Mouse (Mus musculus) neural tube, embryonic 10.5 days (tissue): ENCODE measurements around the gene Auh.
A peak's percentile ranks its signal among the peaks of the same experiment; 100 is the strongest.

ENCODE experiments used
- DNase-seq: peaks from one replicate; pipeline ENCODE4 v3.0.0-alpha.2; 2017; ENCODE audit warnings: low spot score; ENCODE audit errors: extremely low spot score

The Auh gene

GRCm38 (mm10) chr13:52924457-52924856 lies 5.0 kb downstream of the Auh start:
- DNase-seq: no peak

- no peak for DNase-seq
These were observed 7.5 kb downstream of the Auh start for GRCm38 (mm10) chr13:52921966-52922365.

DNA sequence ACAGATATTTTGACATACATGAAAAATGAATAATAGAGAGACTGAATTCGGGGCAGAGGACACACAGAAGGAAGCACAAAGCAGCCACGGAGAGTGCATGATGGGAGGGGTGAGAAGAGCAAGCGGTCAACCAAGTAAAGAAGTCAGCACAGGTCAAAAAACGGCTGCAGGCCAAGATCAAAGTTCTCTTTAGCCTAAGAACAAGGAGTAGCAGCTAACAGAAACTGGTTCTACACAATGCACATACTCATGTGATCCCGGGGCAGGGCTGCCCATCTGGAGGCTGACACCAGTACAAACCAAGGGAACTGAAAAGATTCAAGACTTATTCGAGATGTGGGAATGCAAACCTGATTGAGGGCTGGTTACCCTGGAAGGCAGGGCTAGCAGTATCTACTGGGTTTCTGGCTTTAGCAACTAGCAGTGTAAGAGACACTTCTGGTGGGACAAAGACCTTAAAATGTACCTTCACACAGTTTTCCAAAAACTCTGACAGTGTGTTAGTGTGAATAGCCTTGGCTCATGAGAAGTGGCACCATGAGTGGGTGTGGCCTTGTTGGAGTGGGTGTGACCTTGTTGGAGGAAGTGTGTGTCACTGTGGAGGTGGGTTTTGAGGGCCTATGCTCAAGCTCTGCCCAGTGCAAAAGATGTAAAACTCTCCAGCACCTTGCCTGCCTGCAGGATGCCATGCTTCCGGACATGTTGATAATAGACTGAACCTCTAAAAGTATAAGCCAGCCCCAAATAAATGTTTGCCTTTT lies 8.2 kb downstream of the Auh start:
- DNase-seq: no peak

DNA sequence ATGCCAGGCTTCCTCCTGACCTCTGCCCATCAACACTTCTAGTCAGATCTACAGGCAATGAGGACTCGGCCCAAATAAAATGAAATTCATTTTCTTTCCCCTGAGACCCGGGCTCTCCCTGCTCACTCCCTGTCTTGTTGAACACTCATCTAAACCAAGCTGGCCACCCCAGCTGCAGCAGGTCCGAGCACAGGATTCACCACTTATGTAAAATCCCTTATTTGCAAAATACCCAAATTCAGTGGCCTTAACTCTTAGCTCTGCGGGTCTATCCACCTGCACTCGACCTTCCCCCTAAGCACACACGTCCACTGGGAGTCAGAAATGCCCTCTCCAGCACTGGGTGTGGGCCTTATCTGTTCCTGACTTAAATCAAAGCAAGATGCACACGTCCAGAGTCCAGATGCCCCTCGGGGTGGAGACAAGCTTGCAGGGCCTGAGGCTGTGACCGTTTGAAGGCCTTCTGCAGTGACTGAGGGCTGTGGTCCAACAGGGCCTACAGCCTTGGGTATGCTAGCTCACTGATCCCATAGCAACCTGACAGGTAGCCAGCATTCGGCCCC lies 9.6 kb downstream of the Auh start:
- no peak for DNase-seq

GRCm38 (mm10) chr13:52918333-52918732 lies 11.1 kb downstream of the Auh start:
- DNase-seq: no peak

DNA sequence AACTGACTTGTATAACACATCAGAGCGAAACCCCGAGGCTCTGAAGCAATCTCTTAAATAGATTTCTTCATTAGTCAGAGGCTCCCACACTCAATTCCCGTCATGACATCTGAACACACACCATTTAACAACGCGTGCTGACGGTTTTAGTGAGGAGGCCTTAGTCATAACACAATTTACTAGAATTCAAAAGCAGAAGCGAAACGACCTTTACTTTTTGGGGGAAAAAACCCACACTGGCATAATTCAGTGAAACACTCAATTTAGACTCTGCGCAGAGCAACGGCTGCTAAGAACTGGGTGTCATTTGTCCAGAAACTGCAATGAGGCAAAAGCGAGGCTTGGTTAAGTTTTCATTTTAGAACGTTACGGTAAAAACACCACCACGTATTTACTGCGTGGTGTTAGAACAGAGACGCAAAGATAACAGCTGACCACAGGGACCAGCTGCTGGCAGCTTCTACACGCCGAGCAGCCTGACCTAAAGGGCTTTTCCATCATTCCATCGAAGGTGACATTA lies 14.8 kb downstream of the Auh start:
- no peak for DNase-seq

GRCm38 (mm10) chr13:52913926-52914325 lies 15.6 kb downstream of the Auh start:
- no peak for DNase-seq

GRCm38 (mm10) chr13:52912495-52912894 lies 17.0 kb downstream of the Auh start:
- no peak for DNase-seq

- DNase-seq: no peak
These were observed 18.2 kb downstream of the Auh start for GRCm38 (mm10) chr13:52911259-52911658.

DNA sequence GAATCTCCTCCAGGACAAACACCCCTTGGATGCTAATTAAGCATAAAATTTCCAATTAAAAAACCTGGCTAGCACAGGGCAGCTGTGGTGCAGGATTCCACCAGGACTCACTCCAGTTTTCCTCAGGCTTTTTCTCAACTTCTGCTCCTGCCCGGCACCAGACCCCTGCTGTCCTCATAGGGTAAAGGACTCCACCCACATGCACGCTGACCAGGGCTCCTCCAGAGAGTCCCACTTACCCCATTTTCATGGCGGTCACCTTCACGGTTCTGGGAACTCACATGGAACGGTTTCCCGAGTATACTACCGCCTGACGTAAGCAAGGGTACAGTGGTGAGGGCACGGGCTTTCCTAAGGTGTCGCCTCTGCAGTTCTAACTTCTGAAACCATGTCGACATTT lies 23.2 kb downstream of the Auh start:
- no peak for DNase-seq

- DNase-seq: no peak
These were observed 25.3 kb downstream of the Auh start for GRCm38 (mm10) chr13:52904175-52904574.

- peak; percentile 49 for DNase-seq
These were observed 25.7 kb downstream of the Auh start for GRCm38 (mm10) chr13:52903767-52904166.

GRCm38 (mm10) chr13:52902517-52902916 lies 27.0 kb downstream of the Auh start:
- DNase-seq: no peak

DNA sequence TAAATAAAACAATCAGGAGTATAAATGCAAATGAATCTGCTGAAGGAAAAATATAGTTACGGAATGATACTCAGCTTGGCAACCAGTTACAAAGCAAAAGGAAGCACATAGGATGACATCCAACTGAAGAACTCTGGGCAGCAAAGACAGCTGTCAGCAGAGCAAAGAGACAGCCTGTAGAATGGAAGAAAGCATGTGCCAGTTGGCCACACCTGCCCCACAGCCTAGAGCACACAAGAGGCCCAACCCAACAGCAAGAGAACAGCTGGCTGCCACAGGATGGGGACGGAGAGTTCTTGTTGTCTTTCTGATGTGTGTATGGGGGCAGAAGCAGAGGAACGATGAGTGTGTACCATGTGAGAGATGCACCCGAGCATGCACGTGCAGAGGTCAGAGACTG lies 29.8 kb downstream of the Auh start:
- no peak for DNase-seq

- no peak for DNase-seq
These were observed 31.7 kb downstream of the Auh start for GRCm38 (mm10) chr13:52897806-52898205.

GRCm38 (mm10) chr13:52892791-52893190 lies 36.7 kb downstream of the Auh start:
- DNase-seq: no peak

DNA sequence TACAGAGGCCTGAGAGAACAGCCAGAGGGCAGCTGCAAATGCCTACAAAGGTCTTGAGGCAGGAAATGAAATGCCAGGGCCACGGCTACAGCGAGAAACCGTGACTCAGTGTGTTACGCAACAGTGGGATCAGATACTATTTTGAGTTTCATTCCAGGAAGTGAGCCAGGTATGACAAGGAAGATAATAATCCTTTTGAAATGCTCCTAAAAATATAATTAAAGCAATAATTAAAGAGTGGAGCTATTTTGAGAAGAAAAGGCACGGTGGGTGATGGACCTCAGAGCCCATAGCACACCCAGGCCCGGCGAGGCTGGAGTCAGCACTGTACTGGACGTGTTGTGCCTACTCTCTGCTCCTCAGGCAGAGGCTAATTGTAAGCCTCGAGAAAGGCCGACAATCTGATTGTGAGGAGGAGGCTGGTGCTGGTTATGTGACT lies 37.4 kb downstream of the Auh start:
- DNase-seq: no peak

DNA sequence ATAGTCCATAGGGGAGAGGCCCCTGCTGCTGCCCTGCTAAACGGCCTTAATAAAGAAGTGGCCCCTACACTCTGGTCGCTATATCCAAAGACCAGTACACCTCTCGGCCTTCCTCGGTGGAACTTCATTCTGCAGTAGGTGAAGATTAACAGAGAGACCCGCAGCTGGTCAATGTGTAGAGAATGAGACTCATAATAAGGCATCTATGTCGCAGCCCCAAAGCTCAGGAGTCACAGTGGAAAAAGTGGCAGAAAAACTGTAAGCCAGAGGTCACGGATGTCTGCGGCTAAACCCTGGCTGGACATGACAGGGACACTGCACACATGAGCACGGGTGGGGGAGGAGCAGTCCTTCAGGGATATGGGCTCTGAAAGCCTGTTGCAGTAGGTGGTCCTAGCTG lies 39.2 kb downstream of the Auh start:
- no peak for DNase-seq

DNA sequence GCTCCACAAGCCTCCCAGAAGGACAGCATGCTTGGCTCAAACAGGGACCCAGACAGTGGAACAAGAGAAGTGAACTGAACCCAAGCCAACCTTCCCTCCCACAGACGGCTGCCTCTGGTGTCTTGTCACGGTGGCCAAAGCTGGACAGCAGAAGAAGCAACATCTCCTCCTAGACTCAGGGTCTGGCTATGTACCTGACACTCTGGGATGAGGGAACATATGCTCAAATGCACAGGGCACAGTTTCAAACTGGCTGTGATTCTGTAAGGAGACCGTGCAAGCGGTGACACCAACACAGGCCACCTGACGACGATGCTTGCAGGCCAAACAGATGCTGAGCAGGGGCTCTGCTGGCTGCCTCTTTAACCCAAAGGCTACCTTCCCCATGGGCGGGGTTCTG lies 42.7 kb downstream of the Auh start:
- DNase-seq: no peak

DNA sequence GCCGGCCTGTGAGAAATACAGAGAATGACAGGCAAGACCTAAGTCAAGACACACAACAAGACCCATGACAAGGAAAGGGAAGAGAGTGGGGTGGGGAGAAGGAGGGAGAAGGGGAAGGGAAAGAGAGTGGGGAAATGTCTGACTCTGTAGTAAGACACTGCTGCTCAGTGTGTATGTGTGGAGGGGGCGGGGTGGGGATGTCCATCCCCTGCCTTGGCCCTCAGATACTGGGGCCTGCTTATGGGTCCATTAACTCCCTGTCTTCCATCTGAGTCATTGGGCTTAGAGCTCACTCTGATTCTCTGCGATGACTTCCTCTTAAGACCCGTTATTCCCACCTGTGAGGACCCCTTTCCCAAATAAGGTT lies 45.5 kb downstream of the Auh start:
- no peak for DNase-seq

GRCm38 (mm10) chr13:52883084-52883959 lies 46.2 kb downstream of the Auh start:
- DNase-seq: peak; percentile 30

DNA sequence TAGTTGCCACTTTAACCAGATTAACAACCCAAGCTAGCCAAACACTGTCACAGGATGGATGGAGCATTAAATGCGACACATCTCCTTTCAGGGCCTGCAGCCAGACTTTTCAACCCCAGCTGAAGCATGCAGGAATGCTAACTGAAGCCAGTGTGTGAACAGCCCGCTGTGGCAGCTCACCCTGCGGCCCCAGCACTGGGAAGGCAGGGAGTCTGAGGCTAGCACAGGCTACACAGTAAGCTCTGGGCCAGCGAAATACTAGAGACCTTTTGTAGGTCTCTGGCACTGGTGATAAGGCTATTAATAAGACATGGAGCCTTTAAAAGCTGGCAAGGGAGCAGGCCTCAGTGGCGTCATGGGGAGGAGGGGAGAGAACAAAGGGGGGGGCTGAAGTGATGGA lies 49.1 kb downstream of the Auh start:
- DNase-seq: no peak
